Comparison of ENCODE assay signal across 11 mouse cellular contexts in genomic region chr4:152756535-152756934, GRCm38 (mm10).
A peak's percentile ranks its signal among the peaks of the same experiment; 100 is the strongest.
DNase-seq lines count a peak whose midpoint lies in the region; ATAC-seq and TF ChIP-seq lines count a peak whose summit lies in the region.
"Had no signal": no experiment of that assay in that cellular context is flagged by ENCODE, and none has a peak within 500 bp of the region (broad histone marks: within the 10 kb centered on the region; RNA-seq: fewer than 3 reads in every experiment).

No protein-coding gene starts in this region.

- no peak for TF ChIP-seq CTCF in forebrain, postnatal 0 days (IDR thresholded peaks at IDR 0.05; ENCODE audit: low read depth)
- no peak for TF ChIP-seq CTCF in kidney, adult 2 months (conservative IDR thresholded peaks at IDR 0.05; ENCODE audit: insufficient read depth, insufficient read length, low read depth, low read length)

- peaks cover 7% of the 10 kb centered on the region for H3K9me3 ChIP-seq in heart, embryonic 12.5 days (replicated peaks)
- H3K9me3 ChIP-seq in forebrain, postnatal 0 days (ENCODE audit: low read length) = 0 out of 2 replicates have a peak, but pooled peaks cover 5% of the 10 kb centered on the region
- H3K9me3 ChIP-seq in intestine, embryonic 16.5 days (ENCODE audit: control insufficient read depth, low read length) = no peaks in the 10 kb centered on the region
- H3K9me3 ChIP-seq: neural tube, embryonic 12.5 days had no signal

- no peak for ATAC-seq in heart, embryonic 12.5 days (ENCODE audit: insufficient number of reproducible peaks, low FRiP score)
- ATAC-seq in forebrain, postnatal 0 days = peak; percentile 10; the same call in 1 of the 2 replicates
- ATAC-seq in intestine, embryonic 16.5 days = no peak
- ATAC-seq: intestine, postnatal 0 days had no signal

- TF ChIP-seq POLR2A in kidney, adult 2 months (IDR thresholded peaks at IDR 0.05; ENCODE audit: low read depth, low read length) = no peak

- no peak overlapping the region for H3K27ac ChIP-seq in heart, embryonic 12.5 days (ENCODE audit: poor library complexity, severe bottlenecking)
- H3K27ac ChIP-seq in forebrain, postnatal 0 days (ENCODE audit: low read depth, low read length) = 0 out of 2 replicates have a peak overlapping the region, but pooled peaks have one; percentile 35
- H3K27ac ChIP-seq in kidney, adult 2 months (ENCODE audit: insufficient read depth, low read depth, low read length) = no peak overlapping the region
- H3K27ac ChIP-seq in intestine, embryonic 16.5 days (ENCODE audit: low read length) = no peak overlapping the region
- H3K27ac ChIP-seq: gastrocnemius, adult 2 months; neural tube, embryonic 12.5 days had no signal

- no peaks in the 10 kb centered on the region for H3K27me3 ChIP-seq in heart, embryonic 12.5 days (replicated peaks)
- no peaks in the 10 kb centered on the region for H3K27me3 ChIP-seq in forebrain, postnatal 0 days (ENCODE audit: insufficient read depth, low read length)
- no peaks in the 10 kb centered on the region for H3K27me3 ChIP-seq in kidney, adult 2 months (replicated peaks; ENCODE audit: control insufficient read depth, insufficient read depth, low read length)
- no peaks in the 10 kb centered on the region for H3K27me3 ChIP-seq in intestine, embryonic 16.5 days (replicated peaks; ENCODE audit: control insufficient read depth, insufficient read depth, low read length)
- H3K27me3 ChIP-seq: neural tube, embryonic 12.5 days had no signal

- no peak overlapping the region for H3K4me3 ChIP-seq in heart, embryonic 12.5 days
- no peak overlapping the region for H3K4me3 ChIP-seq in forebrain, postnatal 0 days (ENCODE audit: low read depth, low read length)
- no peak overlapping the region for H3K4me3 ChIP-seq in kidney, adult 2 months (ENCODE audit: insufficient read depth, low read depth, low read length)
- H3K4me3 ChIP-seq in intestine, embryonic 16.5 days (ENCODE audit: low read length) = no peak overlapping the region
- H3K4me3 ChIP-seq: gastrocnemius, adult 2 months; neural tube, embryonic 12.5 days had no signal

- peak; percentile 73 for DNase-seq in heart, adult 11 months
- DNase-seq in testis, postnatal 10 days (ENCODE audit: low spot score) = peak; percentile 41
- DNase-seq in testis, postnatal 14 days (ENCODE audit: low spot score) = no peak
- peak; percentile 62 for DNase-seq in forebrain, postnatal 0 days
- DNase-seq in urinary bladder, adult 2 months (ENCODE audit: low spot score) = no peak
- DNase-seq in kidney, adult 2 months = no peak
- DNase-seq: gastrocnemius, adult 2 months had no signal

- H3K9ac ChIP-seq in heart, embryonic 12.5 days = no peak overlapping the region
- no peak overlapping the region for H3K9ac ChIP-seq in forebrain, postnatal 0 days
- H3K9ac ChIP-seq in intestine, embryonic 16.5 days (ENCODE audit: low read depth, low read length) = no peak overlapping the region
- H3K9ac ChIP-seq: neural tube, embryonic 12.5 days had no signal

- no peak overlapping the region for H3K4me2 ChIP-seq in heart, embryonic 12.5 days
- no peak overlapping the region for H3K4me2 ChIP-seq in forebrain, postnatal 0 days (ENCODE audit: low read depth)
- H3K4me2 ChIP-seq in intestine, embryonic 16.5 days (ENCODE audit: low read depth, low read length) = no peak overlapping the region
- H3K4me2 ChIP-seq: neural tube, embryonic 12.5 days had no signal

- H3K36me3 ChIP-seq in heart, embryonic 12.5 days = no peaks in the 10 kb centered on the region
- H3K36me3 ChIP-seq in forebrain, postnatal 0 days (ENCODE audit: insufficient read depth) = no peaks in the 10 kb centered on the region
- H3K36me3 ChIP-seq in kidney, adult 2 months (ENCODE audit: control insufficient read depth, insufficient read depth, low read length) = no peaks in the 10 kb centered on the region
- no peaks in the 10 kb centered on the region for H3K36me3 ChIP-seq in intestine, embryonic 16.5 days (ENCODE audit: control insufficient read depth, insufficient read depth, low read length)
- H3K36me3 ChIP-seq: neural tube, embryonic 12.5 days had no signal

- H3K4me1 ChIP-seq in heart, embryonic 12.5 days (replicated peaks) = no peaks in the 10 kb centered on the region
- H3K4me1 ChIP-seq in forebrain, postnatal 0 days (ENCODE audit: insufficient read depth) = no peaks in the 10 kb centered on the region
- H3K4me1 ChIP-seq in kidney, adult 2 months (ENCODE audit: control insufficient read depth, insufficient read depth, low read length) = no peaks in the 10 kb centered on the region
- no peaks in the 10 kb centered on the region for H3K4me1 ChIP-seq in intestine, embryonic 16.5 days (ENCODE audit: control insufficient read depth, insufficient read depth, low read length)
- H3K4me1 ChIP-seq: neural tube, embryonic 12.5 days had no signal

- WGBS in heart, embryonic 12.5 days = 84% methylated on average over 10 of the region's 10 CpGs
- WGBS in forebrain, postnatal 0 days = 20% methylated on average over 10 of the region's 10 CpGs
- 44% methylated on average over 10 of the region's 10 CpGs for WGBS in kidney, adult 2 months
- WGBS in intestine, embryonic 16.5 days = 69% methylated on average over 10 of the region's 10 CpGs

Comparison
In these comparisons a context has a peak if more than half of its experiments do, and no peak if none do; other contexts are left out.
1. DNase-seq: peak in heart, adult 11 months (single experiment), testis, postnatal 10 days (single experiment) and forebrain, postnatal 0 days (single experiment); none in testis, postnatal 14 days (single experiment), urinary bladder, adult 2 months (single experiment) and kidney, adult 2 months (single experiment).